Mouse (Mus musculus) ES-CJ7 (cell line): ENCODE data around the gene Dhx40.
A peak's percentile ranks its signal among the peaks of the same experiment; 100 is the strongest.
"Not testable (repeated sequence)": the region's sequence is repeated elsewhere in the genome, so short reads cannot be mapped to it uniquely, and the experiment has no call there.

Source experiments
- DNase-seq: peaks from one replicate; pipeline ENCODE4 v3.0.0; 2011; ENCODE audit warnings: low read depth, low spot score

The Dhx40 gene

DNA sequence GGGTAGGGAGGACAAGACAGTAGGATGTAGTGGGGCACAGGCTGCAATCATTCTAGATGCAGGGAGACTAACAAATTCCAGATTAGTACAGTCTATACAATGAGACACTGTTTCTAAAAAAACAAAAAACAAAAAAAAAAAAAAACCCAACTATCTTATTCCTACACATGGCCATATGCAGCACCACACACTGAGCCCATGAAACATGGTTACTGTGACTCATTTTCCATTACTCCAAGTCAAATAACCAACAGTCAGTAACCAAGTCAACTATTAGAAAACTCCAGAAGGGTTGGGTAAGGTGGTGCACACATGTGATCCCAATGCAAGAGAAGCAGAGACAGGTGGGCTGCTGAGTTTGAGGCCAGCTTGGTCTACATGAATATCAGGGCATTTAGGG, 55.1 kb downstream of the Dhx40 start:
- DNase-seq = no peak

DNA sequence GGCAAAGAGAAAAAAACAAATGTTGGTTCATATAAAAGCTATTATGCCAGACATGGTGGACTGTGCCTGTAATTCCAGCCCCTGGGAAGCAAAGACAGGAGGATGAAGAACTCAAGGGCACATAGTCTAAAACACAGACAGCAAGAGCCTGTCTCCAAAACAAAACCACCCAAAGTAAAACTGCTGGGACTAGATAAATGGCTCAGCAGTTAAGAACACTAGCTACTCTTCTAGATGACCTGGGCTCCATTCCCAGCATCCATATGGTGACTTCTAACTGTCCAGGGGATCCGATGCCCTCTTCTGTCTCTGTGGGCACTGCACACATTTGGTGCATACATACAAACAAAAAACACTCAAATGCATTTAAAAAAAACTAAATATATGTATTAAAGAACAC, 56.5 kb downstream of the Dhx40 start:
- no peak for DNase-seq

DNA sequence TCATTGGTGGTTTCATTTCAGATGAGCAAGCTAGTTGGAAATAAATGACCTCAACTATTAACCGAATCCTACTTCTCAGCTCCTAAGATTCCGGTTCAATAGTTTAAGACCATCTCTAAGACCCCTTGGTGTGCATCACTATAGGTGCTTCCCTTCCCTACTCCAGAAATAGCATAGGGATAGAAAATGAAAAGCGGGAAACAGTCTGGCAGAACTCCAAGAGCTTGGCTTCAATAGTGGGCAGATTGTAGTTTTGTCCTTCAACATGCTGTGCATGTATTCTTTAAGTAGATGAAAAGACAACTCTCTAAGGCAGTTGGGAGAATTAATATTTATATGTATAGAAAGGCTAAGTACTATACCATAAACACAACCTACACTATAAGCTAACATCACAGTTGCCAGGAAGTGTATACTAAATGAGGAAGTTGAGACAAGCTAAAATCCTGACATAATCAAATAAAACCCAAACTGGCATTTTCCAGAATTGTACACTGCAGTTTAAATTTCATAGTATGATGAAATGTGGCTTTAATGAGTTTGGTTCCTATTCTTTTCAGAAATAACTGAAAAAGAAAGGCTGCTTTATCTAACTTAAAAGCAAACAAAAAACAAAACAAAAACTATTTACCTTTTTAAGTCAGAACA, 57.6 kb downstream of the Dhx40 start:
- no peak for DNase-seq

DNA sequence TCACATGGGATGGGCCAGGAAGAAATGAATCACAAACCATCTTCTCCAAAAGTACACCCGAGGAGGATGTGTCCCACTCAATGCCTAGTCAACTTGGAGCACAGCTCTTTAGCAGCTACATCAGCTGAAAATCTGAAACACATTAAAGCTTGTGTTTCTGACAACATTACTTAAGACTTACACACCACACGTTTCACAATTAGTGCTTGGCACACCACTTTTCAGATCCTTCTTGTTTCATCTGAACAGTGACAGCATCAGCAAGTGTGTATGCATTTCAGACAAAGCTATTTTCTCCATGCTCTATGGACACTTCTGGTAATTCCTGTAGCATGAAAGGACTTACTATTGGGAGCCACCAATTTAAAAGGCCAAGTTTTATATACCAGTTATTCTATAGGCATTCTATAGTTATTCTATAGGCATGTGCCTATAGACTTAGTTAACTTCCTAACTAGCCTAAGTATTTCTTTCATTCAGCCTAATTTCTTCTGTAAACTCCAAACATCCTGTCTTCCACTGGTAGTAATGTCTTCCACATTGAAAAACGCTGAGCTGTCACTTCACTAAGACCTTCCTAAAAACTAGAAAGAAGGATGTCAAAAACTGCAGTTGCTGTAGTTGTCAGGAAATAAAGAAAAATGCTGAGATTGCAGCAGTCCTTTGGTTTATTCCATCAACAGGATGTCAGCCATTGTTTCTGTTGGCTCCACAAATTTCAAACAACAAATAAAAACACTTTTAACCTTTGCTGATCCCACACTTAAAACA, 61.7 kb downstream of the Dhx40 start:
- no peak for DNase-seq

DNA sequence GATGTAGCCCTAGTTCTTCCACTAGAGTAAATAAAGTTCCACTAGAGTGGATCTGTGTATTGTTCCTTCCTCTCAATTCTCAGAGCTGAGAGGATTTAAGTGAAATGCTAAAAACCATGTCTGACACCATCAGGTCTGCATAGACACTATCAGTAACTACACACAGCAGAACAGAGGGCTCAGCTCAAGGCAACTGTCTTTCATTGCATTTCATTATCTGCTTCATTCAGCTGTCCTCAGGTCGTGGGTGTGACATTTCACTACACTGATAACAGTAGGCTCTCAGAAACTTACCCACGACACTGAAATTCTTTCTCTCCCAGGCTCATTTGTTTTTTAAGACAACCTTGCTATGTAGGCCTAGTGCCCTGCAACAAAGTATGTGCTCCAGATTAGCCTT, 64.9 kb downstream of the Dhx40 start:
- DNase-seq = no peak

DNA sequence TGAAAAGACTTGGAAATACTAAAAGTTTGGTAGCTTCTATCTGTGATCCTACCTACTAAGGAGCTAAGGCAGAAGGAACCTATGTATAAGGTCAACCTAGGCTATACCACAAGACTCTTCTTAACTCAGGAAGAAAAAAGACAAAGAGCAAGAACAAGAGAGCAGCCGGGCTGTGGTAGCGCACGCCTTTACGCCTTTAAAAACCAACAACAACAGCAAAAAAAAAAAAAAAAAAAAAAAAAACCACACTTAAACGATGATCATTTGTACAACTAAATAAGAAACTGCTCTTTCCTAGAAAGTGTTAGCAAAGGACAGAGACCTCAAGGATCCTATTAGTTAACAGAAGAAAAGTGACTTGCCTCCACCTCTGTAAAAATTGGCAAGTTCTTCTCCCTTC, 66.0 kb downstream of the Dhx40 start:
- DNase-seq = no peak

DNA sequence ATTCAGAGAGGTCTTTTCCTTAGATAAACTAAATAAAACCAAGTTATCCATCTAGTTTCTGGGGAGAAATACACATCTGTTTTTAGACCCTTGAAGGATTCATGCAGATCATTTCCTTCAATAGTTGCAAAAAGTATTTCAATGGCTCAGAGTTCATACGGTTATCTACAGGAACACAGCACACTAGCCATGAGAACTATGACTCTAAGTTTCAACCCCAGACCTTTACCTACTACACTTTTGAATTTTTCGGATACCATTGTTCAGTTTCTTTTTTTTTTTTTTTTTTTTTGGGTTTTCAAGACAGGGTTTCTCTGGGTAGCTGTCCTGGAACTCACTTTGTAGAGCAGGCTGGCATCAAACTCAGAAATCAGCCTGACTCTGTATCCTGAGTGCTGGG, 68.1 kb downstream of the Dhx40 start:
- no peak for DNase-seq

DNA sequence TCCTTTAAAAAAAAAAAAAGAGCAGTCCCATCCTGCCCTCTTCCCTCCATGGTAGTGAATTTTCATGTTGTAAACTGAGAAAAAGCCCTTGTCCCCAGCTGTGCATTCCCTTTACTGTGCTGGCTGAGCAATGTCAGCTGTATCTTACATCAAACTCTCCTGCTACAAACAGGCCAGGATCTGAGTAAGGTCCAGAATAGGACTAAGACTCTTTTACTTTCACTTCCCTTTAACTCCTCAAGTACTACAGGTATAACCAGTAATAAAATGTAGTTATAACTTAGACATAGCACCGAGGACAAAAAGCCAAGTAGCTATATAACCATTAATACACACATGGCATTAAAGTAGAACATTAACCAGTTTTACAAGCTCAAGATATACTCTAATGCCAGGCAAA, 68.6 kb downstream of the Dhx40 start:
- DNase-seq = no peak

DNA sequence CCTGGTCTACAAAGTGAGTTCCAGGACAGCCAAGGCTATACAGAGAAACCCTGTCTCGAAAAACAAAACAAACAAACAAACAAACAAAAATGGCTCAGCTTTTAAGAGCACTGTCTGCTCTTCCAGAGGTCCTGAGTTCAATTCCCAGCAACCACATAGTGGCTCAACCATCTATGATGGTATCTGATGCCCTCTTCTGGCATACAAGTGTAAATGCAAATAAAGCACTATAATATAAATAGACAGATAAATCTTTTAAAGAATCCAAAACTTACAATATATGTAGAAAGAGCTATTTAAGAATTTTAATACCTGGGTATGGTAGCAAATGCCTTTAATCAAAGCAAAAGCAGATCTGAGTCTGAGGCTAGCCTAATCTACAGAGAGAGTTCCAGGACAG, 69.2 kb downstream of the Dhx40 start:
- DNase-seq = not testable (repeated sequence)

DNA sequence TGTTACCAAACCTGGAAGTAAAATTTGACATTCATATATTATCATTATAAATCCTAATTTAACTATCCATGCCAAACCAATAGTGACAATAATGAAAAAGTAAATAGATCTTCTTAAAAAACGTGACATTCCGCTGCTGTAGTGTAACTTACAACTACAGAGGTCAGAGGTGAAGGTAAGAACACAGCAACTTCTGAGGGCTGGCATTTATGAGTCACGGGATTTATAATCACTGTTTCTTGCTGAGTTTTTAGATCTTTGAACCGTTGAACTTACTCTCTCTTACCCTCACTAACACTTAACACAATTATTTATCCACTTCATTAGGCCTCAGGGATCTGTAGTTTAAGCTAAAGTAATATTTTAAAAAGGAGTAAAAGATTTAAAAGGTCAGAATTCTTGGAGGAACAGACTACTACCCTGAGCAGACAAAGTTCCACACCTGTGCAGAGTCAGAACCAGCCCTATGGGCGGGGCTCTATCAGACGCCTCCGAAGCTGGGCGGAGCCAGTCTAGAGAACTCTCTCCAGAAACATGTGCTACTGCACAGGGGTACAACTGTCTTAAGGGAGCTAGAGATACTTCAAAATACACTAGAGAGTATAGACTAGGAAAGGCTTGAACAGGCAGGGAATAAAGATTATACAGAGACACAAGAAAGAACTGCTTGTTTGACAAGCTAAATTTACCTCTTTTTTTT, 70.1 kb downstream of the Dhx40 start:
- DNase-seq = peak; percentile 32

DNA sequence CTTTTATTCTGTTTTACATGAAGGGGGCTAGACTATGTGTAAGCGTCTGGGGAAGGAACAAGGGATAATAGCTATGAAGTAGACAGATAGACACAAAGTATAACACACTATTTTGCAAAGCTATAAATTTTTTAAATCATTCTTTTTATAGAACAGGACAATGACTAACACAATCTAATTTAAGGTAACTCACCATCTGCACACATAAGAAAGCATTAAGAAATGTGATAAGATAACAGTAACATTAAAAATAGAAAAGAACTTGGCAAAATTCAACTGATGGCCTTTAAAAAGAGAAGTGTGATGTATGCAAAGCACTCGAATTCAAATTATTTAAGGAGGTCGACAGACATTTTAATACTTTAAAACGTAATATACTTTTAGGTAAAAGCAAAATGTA, 72.6 kb downstream of the Dhx40 start:
- DNase-seq = no peak

DNA sequence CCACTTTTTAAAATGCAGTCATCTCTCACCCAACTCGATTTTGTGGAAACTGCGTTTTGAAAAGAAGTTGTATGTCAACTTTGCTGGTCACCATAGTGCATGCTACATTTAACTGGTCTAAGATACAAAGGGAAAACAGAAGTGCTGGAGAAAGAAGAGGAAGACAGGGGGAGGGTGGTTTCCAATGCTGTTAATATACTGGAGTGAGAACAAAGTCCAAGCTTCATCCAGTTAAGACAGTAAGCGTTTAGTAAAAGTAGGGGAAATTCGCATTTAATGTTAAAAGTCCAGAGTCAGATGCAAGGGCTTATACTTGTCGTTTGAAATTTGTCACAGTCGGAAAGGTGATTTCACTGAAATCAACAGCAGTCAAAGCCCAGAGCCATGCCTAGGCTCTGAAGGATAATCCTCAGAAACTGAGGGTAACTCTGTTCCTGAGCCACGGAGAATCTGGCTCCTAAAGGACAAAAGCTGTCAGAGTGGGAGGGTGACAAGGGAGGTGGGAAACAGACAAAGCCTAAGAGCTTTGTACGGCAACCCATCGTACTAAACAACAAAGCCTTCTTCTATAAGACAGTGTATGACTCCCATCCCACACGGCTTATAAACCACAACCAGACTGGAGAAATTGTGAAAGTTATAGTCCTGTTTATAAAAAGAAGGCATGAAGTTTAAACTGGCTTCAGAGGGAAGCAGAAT, 73.2 kb downstream of the Dhx40 start:
- no peak for DNase-seq

DNA sequence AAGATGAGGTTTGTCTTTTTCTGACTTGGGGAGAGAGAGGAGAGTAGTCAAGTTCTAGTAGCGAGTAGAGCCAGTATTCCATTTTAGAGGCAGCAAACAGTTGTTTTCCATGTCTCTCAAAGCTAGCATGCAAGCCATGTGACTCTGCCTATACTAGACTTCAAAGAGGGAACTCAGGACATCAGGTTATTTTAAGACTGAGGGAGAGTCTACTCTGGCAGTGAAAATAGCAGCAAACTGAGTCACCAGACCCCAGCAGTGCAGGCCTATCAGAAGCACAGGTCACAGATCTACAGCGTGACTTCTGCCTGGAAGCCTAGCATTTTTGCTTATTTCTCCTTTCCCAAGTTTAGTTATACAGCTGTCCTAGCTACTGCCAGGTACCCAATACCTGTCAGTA, 76.1 kb downstream of the Dhx40 start:
- no peak for DNase-seq

DNA sequence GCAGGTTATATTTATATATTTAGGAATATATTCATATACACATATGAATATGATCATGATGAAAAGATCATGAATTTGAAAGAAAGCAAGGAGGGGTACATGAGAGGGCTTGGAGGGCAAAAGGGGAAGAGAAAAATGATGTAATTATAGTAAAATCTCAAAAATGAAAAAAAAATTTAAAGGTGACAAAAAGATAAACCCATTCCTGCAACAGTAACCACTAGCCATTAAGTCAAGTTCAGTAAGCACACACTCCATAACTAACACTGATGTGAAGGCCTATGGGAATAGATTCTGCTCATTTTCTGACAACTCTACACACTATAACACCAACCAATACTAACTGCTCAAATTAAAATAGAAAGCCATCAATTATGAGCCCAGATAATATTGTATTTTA, 81.9 kb downstream of the Dhx40 start:
- DNase-seq = no peak

DNA sequence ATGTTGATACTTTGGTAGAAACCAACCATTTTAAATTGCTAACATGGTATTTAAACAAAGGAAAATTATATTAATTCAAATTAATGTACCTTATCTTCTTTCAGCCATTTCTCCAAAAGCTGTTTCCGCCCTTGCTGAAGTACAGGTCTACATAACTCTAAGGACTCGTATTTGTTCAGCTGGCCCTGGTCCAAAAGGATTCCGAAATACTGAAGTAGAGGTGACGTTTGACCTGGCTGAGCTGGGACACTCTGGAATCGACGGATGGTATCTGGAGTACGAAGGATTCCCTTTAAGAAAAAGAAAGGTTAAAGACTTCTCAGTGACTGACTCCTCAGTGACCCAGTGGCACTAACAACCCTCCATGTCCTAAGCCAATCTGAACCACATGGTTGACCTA, 82.6 kb downstream of the Dhx40 start:
- DNase-seq = no peak

DNA sequence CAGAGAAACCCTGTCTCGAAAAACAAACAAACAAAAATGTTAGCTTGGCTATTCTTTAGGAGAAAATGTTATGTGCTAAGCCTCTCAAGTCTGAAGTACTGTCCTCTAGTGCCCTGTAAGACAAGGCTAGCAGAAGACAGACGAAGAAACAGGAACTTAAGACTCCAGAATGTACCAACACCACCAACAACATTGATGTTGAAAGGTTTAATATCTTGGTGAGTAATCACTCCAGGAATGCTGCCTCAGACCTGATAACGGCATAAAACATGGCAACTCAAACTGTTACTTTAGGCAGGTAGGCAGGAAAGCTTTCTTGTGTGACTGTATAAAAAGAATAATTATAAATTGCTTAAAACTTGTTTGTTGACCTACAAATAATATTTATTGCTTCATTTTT, 83.5 kb downstream of the Dhx40 start:
- DNase-seq = no peak

DNA sequence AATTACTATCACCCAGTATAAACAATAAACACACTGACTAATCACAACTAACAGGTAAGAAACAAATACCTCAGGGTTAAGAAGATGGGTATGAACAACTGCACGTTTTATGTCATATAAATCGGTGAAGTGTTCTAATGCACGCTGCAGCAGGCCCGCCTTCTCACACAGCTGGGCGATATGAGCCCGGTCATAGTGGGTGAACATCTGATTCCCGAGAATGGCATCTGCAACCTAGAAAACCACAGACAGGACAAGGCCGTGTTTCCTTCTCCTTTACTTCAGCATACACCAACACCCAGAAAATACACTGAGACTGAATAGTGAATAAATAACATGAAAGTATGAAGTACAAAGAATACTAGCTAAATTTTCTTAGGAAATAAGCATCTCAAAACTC, 88.2 kb downstream of the Dhx40 start:
- DNase-seq = no peak
